In genomic region chr7:139580851-139581775, GRCm38 (mm10) we compare ENCODE assay signal across 9 mouse cellular contexts. TPM values are rescaled to one million over a fixed set of nuclear protein-coding genes. Genes with fewer than 3 reads are reported as not detected.
DNase-seq lines count a peak whose midpoint lies in the region; ATAC-seq and TF ChIP-seq lines count a peak whose summit lies in the region.
"Had no signal": no experiment of that assay in that cellular context is flagged by ENCODE, and none has a peak within 500 bp of the region (broad histone marks: within the 10 kb centered on the region; RNA-seq: fewer than 3 reads in every experiment).

No protein-coding gene starts in this region.

- H3K4me2 ChIP-seq in forebrain, embryonic 14.5 days (ENCODE audit: low read length), result peak overlapping the region; percentile 52
- H3K4me2 ChIP-seq in stomach, embryonic 14.5 days (replicated peaks; ENCODE audit: low read depth, low read length), result peak overlapping the region; percentile 48

- no peak overlapping the region for H3K27ac ChIP-seq in gastrocnemius, adult 2 months
- no peak overlapping the region for H3K27ac ChIP-seq in forebrain, embryonic 14.5 days (ENCODE audit: low read depth, low read length)
- H3K27ac ChIP-seq in limb, embryonic 10.5 days, result no peak overlapping the region
- H3K27ac ChIP-seq in stomach, embryonic 14.5 days (ENCODE audit: low read length), result no peak overlapping the region

- 0 out of 2 replicates have a peak, but pooled peaks cover 5% of the 10 kb centered on the region for H3K36me3 ChIP-seq in forebrain, embryonic 14.5 days (ENCODE audit: control insufficient read depth, insufficient read depth, low read length)
- H3K36me3 ChIP-seq in limb, embryonic 10.5 days, result no peaks in the 10 kb centered on the region
- H3K36me3 ChIP-seq in stomach, embryonic 14.5 days (ENCODE audit: control insufficient read depth, insufficient read depth, low read length), result peaks cover 13% of the 10 kb centered on the region; the same call in 1 of the 2 replicates

- peak overlapping the region; percentile 67 for H3K4me3 ChIP-seq in gastrocnemius, adult 2 months
- H3K4me3 ChIP-seq in forebrain, embryonic 14.5 days (ENCODE audit: low read depth, low read length), result peak overlapping the region; percentile 34
- peak overlapping the region; percentile 50 for H3K4me3 ChIP-seq in limb, embryonic 10.5 days
- H3K4me3 ChIP-seq in stomach, embryonic 14.5 days (ENCODE audit: low read depth, low read length), result peak overlapping the region; percentile 32

- H3K4me1 ChIP-seq in forebrain, embryonic 14.5 days (ENCODE audit: control insufficient read depth, insufficient read depth, low read length), result peaks cover 7% of the 10 kb centered on the region; the same call in 1 of the 2 replicates
- peaks cover 43% of the 10 kb centered on the region for H3K4me1 ChIP-seq in limb, embryonic 10.5 days
- H3K4me1 ChIP-seq in stomach, embryonic 14.5 days (ENCODE audit: control insufficient read depth, insufficient read depth, low read length), result no peaks in the 10 kb centered on the region; the same call in 1 of the 2 replicates

- DNase-seq in gastrocnemius, adult 2 months, result no peak
- no peak for DNase-seq in gastrocnemius, postnatal 25 days
- peak; percentile 59 for DNase-seq in ES-CJ7 (ENCODE audit: low read depth, low spot score)
- no peak for DNase-seq in forebrain, embryonic 14.5 days (ENCODE audit: low spot score)
- peak; percentile 64 for DNase-seq in limb, embryonic 10.5 days (ENCODE audit: low spot score)
- DNase-seq in gastrocnemius, adult 18-20 months (ENCODE audit: low spot score), result no peak
- DNase-seq in spleen, adult 18-20 months, result no peak

- ATAC-seq in forebrain, embryonic 14.5 days, result no peak
- ATAC-seq in stomach, embryonic 14.5 days (ENCODE audit: insufficient number of reproducible peaks, insufficient read depth, low FRiP score, low read depth), result no peak

- no peak for TF ChIP-seq CTCF in gastrocnemius, adult 2 months (IDR thresholded peaks at IDR 0.05)

- peaks cover 81% of the 10 kb centered on the region for H3K27me3 ChIP-seq in forebrain, embryonic 14.5 days (replicated peaks; ENCODE audit: control insufficient read depth, insufficient read depth, low read length)
- peaks cover 100% of the 10 kb centered on the region for H3K27me3 ChIP-seq in limb, embryonic 10.5 days (ENCODE audit: low read depth, poor library complexity, severe bottlenecking)
- H3K27me3 ChIP-seq in stomach, embryonic 14.5 days (ENCODE audit: control insufficient read depth, insufficient read depth, low read length), result peaks cover 37% of the 10 kb centered on the region

- intact Hi-C loops in gastrocnemius, adult 2 months (cut with DNase I), result loop anchor here (10.0 kb wide), 1 partner anchor 276 kb away; no protein-coding TSS in a partner anchor

- WGBS in forebrain, embryonic 14.5 days, result 1% methylated on average over 78 of the region's 78 CpGs
- WGBS in limb, embryonic 10.5 days, result 2% methylated on average over 78 of the region's 78 CpGs
- WGBS in stomach, embryonic 14.5 days, result 3% methylated on average over 78 of the region's 78 CpGs

- no peaks in the 10 kb centered on the region for H3K9me3 ChIP-seq in forebrain, embryonic 14.5 days (replicated peaks; ENCODE audit: control insufficient read depth, low read length)
- no peaks in the 10 kb centered on the region for H3K9me3 ChIP-seq in limb, embryonic 10.5 days (replicated peaks)
- H3K9me3 ChIP-seq in stomach, embryonic 14.5 days (ENCODE audit: control insufficient read depth, low read depth, low read length), result no peaks in the 10 kb centered on the region

- peak overlapping the region; percentile 25; the same call in 1 of the 2 replicates for H3K9ac ChIP-seq in forebrain, embryonic 14.5 days (ENCODE audit: low read length)
- H3K9ac ChIP-seq in stomach, embryonic 14.5 days (replicated peaks; ENCODE audit: low read depth, low read length), result no peak overlapping the region

RNA-seq across cellular contexts. Expression of gene Nkx6-2, which starts 1.5 kb away (rescaled TPM):
- total RNA-seq in gastrocnemius, adult 2 months (2021), result not detected
- total RNA-seq in gastrocnemius, postnatal 25 days (2021), result not detected
- polyA plus RNA-seq in forebrain, embryonic 14.5 days (2014; fragmentation: Nextera tagmentation; extraction: Ambion mirVana), result 1.2 and 1.7 TPM in 2 replicates
- polyA plus RNA-seq in limb, embryonic 10.5 days (2016; fragmentation: Nextera tagmentation; extraction: Ambion mirVana), result not detected in 2 replicates
- 6.4 and 8.7 TPM in 2 replicates for polyA plus RNA-seq in stomach, embryonic 14.5 days (2014; fragmentation: Nextera tagmentation; extraction: Ambion mirVana)
- not detected for total RNA-seq in gastrocnemius, adult 18-20 months (2021)
- total RNA-seq: neutrophil, adult 5-6 weeks had no signal

Comparison
In these comparisons a context has a peak if more than half of its experiments do, and no peak if none do; other contexts are left out.
1. DNase-seq: peak in ES-CJ7 (single experiment) and limb, embryonic 10.5 days (single experiment); none in gastrocnemius, adult 2 months (single experiment), gastrocnemius, postnatal 25 days (single experiment), forebrain, embryonic 14.5 days (single experiment), gastrocnemius, adult 18-20 months (single experiment) and spleen, adult 18-20 months (0 of 2).
2. Peak in every context shown above with its lines, with median percentiles within 50 percentile points of each other: H3K4me3 ChIP-seq.